Mouse (Mus musculus): ENCODE results near the gene Slc5a1.

The Slc5a1 gene

GRCm38 (mm10) chr5:33104025-33104481 lies at the start of gene Slc5a1:
Slc5a1 (plus strand) TSS chr5:33104219.
- no peak for DNase-seq (ENCODE audit: low read depth, low spot score)

GRCm38 (mm10) chr5:33056126-33056765 lies 47.8 kb upstream of the Slc5a1 start:
- DNase-seq (ENCODE audit: low read depth, low spot score) = no peak

GRCm38 (mm10) chr5:33070071-33070470 lies 33.9 kb upstream of the Slc5a1 start:
- no peak for DNase-seq (ENCODE audit: low read depth, low spot score)

GRCm38 (mm10) chr5:33076490-33077191 lies 27.4 kb upstream of the Slc5a1 start:
- no peak for DNase-seq (ENCODE audit: low read depth, low spot score)

- no peak for DNase-seq (ENCODE audit: low read depth, low spot score)
Measured at GRCm38 (mm10) chr5:33082896-33083295, 21.1 kb upstream of the Slc5a1 start.

- no peak for DNase-seq (ENCODE audit: low read depth, low spot score)
Measured at GRCm38 (mm10) chr5:33084599-33084998, 19.4 kb upstream of the Slc5a1 start.

- DNase-seq (ENCODE audit: low read depth, low spot score) = no peak
Measured at GRCm38 (mm10) chr5:33091342-33091741, 12.7 kb upstream of the Slc5a1 start.

GRCm38 (mm10) chr5:33095315-33095714 lies 8.7 kb upstream of the Slc5a1 start:
- peak; percentile 47 for DNase-seq (ENCODE audit: low read depth, low spot score)

GRCm38 (mm10) chr5:33102369-33103055 lies 1.5 kb upstream of the Slc5a1 start:
- no peak for DNase-seq (ENCODE audit: low read depth, low spot score)

GRCm38 (mm10) chr5:33104876-33105275 lies 857 bp downstream of the Slc5a1 start:
- DNase-seq (ENCODE audit: low read depth, low spot score) = no peak

GRCm38 (mm10) chr5:33105660-33106059 lies 1.6 kb downstream of the Slc5a1 start:
- no peak for DNase-seq (ENCODE audit: low read depth, low spot score)

GRCm38 (mm10) chr5:33107056-33107455 lies 3.0 kb downstream of the Slc5a1 start:
- no peak for DNase-seq (ENCODE audit: low read depth, low spot score)

GRCm38 (mm10) chr5:33107778-33108405 lies 3.9 kb downstream of the Slc5a1 start:
- DNase-seq (ENCODE audit: low read depth, low spot score) = no peak

GRCm38 (mm10) chr5:33121871-33122315 lies 17.9 kb downstream of the Slc5a1 start:
- peak; percentile 97 for DNase-seq (ENCODE audit: low read depth, low spot score)

GRCm38 (mm10) chr5:33123658-33124057 lies 19.6 kb downstream of the Slc5a1 start:
- no peak for DNase-seq (ENCODE audit: low read depth, low spot score)

GRCm38 (mm10) chr5:33125318-33125717 lies 21.3 kb downstream of the Slc5a1 start:
- DNase-seq (ENCODE audit: low read depth, low spot score) = no peak

GRCm38 (mm10) chr5:33134132-33134531 lies 30.1 kb downstream of the Slc5a1 start:
- DNase-seq (ENCODE audit: low read depth, low spot score) = no peak

- no peak for DNase-seq (ENCODE audit: low read depth, low spot score)
Measured at GRCm38 (mm10) chr5:33135611-33136010, 31.6 kb downstream of the Slc5a1 start.

GRCm38 (mm10) chr5:33142790-33143455 lies 38.9 kb downstream of the Slc5a1 start:
- DNase-seq (ENCODE audit: low read depth, low spot score) = peak; percentile 84

- peak; percentile 84 for DNase-seq (ENCODE audit: low read depth, low spot score)
Measured at GRCm38 (mm10) chr5:33144025-33144424, 40.0 kb downstream of the Slc5a1 start.

- no peak for DNase-seq (ENCODE audit: low read depth, low spot score)
Measured at GRCm38 (mm10) chr5:33146837-33147236, 42.8 kb downstream of the Slc5a1 start.
